Mouse (Mus musculus): Measurements from ENCODE around the gene Chd3. TPM values are rescaled to one million over a fixed set of nuclear protein-coding genes. Genes with fewer than 3 reads are reported as not detected.

The Chd3 gene
- polyA plus RNA-seq, 2 experiments, result 97.8 to 425 TPM

DNA sequence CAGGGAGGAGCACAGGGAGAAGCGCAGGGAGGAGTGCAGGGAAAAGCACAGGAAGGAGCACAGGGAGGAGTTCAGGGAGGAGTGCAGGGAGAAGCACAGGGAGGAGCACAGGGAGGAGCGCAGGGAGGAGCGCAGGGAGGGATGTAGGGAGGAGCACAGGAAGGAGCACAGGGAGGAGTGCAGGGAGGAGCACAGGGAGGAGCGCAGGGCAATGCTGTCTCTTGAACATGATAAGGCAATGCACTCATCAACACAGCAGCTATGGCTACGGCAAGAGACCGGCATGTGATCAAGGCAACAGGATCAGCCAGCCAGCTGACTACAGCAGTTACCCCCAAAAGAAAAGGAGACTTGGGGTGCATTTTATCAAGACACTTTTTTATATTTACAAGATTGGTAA lies 52.8 kb downstream of the Chd3 start:
- H3K9ac ChIP-seq (ENCODE audit: low read depth, low read length, severe bottlenecking), result no peak overlapping the region
- no peaks in the 10 kb centered on the region for H3K9me3 ChIP-seq (ENCODE audit: control insufficient read depth, low read length)
- H3K27ac ChIP-seq (replicated peaks; ENCODE audit: low read depth, low read length), result no peak overlapping the region
- DNase-seq (ENCODE audit: low spot score), result no peak
- ATAC-seq (ENCODE audit: low FRiP score, low read depth), result no peak
- no peak for TF ChIP-seq POLR2A (IDR thresholded peaks at IDR 0.05; ENCODE audit: borderline replicate concordance, extremely low read depth, insufficient read depth, insufficient read length)
- no peaks in the 10 kb centered on the region for H3K27me3 ChIP-seq (ENCODE audit: control insufficient read depth, insufficient read depth, low read length)
- H3K4me3 ChIP-seq (replicated peaks; ENCODE audit: low read length), result no peak overlapping the region
- peaks cover 74% of the 10 kb centered on the region for H3K36me3 ChIP-seq (ENCODE audit: control insufficient read depth, insufficient read depth, low read length)
- WGBS, result 95% methylated on average over 6 of the region's 6 CpGs
- no peak overlapping the region for H3K4me2 ChIP-seq (replicated peaks; ENCODE audit: low read depth, low read length, severe bottlenecking)
- no peaks in the 10 kb centered on the region for H3K4me1 ChIP-seq (ENCODE audit: control insufficient read depth, insufficient read depth, low read length)

DNA sequence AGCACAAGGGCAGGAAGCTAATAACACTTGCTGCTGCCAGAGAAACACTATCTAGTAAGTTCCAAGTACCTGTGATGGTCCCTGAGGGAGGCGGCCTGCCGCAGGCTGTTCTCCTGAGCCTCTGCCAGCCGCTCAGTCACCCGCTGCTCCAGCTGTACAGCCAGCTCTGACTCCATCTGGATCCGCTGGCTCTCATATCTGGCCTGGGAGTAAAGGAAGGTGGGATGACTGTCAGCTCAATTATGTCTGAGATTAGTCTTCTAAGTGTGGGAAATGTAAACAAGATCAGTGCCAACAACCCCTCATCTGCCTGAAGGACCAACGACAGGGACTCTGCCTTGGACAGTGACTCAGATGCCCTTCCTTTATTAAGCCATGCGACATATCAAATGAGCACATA lies 57.9 kb downstream of the Chd3 start:
- Histone ChIP-seq H3K27ac (replicated peaks; ENCODE audit: low read depth, low read length) (no peak overlapping the region), H3K4me1 (ENCODE audit: control insufficient read depth, insufficient read depth, low read length) (no peaks in the 10 kb centered on the region), H3K27me3 (ENCODE audit: control insufficient read depth, insufficient read depth, low read length) (no peaks in the 10 kb centered on the region), H3K36me3 (ENCODE audit: control insufficient read depth, insufficient read depth, low read length) (peaks cover 90% of the 10 kb centered on the region), H3K4me3 (replicated peaks; ENCODE audit: low read length) (no peak overlapping the region), H3K9me3 (ENCODE audit: control insufficient read depth, low read length) (no peaks in the 10 kb centered on the region), H3K9ac (ENCODE audit: low read depth, low read length, severe bottlenecking) (no peak overlapping the region), H3K4me2 (replicated peaks; ENCODE audit: low read depth, low read length, severe bottlenecking) (no peak overlapping the region)
- no peak for ATAC-seq (ENCODE audit: low FRiP score, low read depth)
- no peak for DNase-seq (ENCODE audit: low spot score)
- TF ChIP-seq POLR2A (IDR thresholded peaks at IDR 0.05; ENCODE audit: borderline replicate concordance, extremely low read depth, insufficient read depth, insufficient read length), result no peak
- WGBS, result 85% methylated on average over 7 of the region's 7 CpGs

DNA sequence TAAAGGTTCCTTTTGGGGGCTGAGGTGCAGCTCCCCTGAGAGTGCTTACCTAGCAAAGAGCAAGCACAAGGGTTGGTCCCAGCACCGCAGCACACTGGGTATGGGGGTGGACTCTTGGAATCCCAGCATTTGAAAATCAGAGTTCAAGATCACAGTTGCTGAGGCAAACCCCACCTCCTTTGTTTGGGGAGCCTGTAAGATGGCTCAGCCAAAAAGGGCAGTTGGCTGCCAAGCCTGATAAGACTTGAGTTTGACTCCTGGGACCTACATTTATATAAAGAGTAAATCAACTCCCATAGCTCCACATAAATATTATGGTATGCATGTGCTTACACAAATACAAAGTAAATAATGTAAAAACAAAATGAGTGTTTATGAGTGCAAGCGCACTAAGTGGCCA lies 63.2 kb downstream of the Chd3 start:
- no peak overlapping the region for H3K9ac ChIP-seq (ENCODE audit: low read depth, low read length, severe bottlenecking)
- no peaks in the 10 kb centered on the region for H3K4me1 ChIP-seq (ENCODE audit: control insufficient read depth, insufficient read depth, low read length)
- no peak overlapping the region for H3K27ac ChIP-seq (replicated peaks; ENCODE audit: low read depth, low read length)
- DNase-seq (ENCODE audit: low spot score), result no peak
- no peaks in the 10 kb centered on the region for H3K9me3 ChIP-seq (ENCODE audit: control insufficient read depth, low read length)
- H3K4me3 ChIP-seq (replicated peaks; ENCODE audit: low read length), result no peak overlapping the region
- 93% methylated on average over 2 of the region's 2 CpGs for WGBS
- no peaks in the 10 kb centered on the region for H3K27me3 ChIP-seq (ENCODE audit: control insufficient read depth, insufficient read depth, low read length)
- no peak for ATAC-seq (ENCODE audit: low FRiP score, low read depth)
- no peak for TF ChIP-seq POLR2A (IDR thresholded peaks at IDR 0.05; ENCODE audit: borderline replicate concordance, extremely low read depth, insufficient read depth, insufficient read length)
- no peak overlapping the region for H3K4me2 ChIP-seq (replicated peaks; ENCODE audit: low read depth, low read length, severe bottlenecking)
- peaks cover 79% of the 10 kb centered on the region for H3K36me3 ChIP-seq (ENCODE audit: control insufficient read depth, insufficient read depth, low read length)

DNA sequence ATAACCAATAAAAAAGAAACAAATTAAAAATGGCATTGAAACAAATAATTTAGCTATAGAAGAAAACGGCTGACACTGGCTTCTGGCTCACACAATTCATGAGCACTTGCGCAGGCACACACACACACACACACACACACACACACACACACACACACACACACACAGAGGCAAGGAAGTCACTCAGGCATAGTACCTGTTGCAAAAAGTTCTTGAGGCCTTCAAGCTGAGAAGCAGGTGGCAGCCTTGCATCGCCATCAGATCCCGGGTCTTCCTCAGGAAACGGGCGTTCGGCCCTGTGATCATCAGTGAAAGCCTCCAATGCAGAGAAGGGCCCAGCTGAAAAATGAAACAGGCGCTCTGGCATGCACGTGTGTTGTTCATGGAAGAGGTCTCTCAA lies 63.9 kb downstream of the Chd3 start:
- Histone ChIP-seq H3K9ac (ENCODE audit: low read depth, low read length, severe bottlenecking) (no peak overlapping the region), H3K27me3 (ENCODE audit: control insufficient read depth, insufficient read depth, low read length) (no peaks in the 10 kb centered on the region), H3K4me2 (replicated peaks; ENCODE audit: low read depth, low read length, severe bottlenecking) (no peak overlapping the region), H3K4me1 (ENCODE audit: control insufficient read depth, insufficient read depth, low read length) (no peaks in the 10 kb centered on the region), H3K27ac (replicated peaks; ENCODE audit: low read depth, low read length) (no peak overlapping the region), H3K4me3 (replicated peaks; ENCODE audit: low read length) (no peak overlapping the region), H3K36me3 (ENCODE audit: control insufficient read depth, insufficient read depth, low read length) (peaks cover 78% of the 10 kb centered on the region), H3K9me3 (ENCODE audit: control insufficient read depth, low read length) (no peaks in the 10 kb centered on the region)
- no peak for TF ChIP-seq POLR2A (IDR thresholded peaks at IDR 0.05; ENCODE audit: borderline replicate concordance, extremely low read depth, insufficient read depth, insufficient read length)
- ATAC-seq (ENCODE audit: low FRiP score, low read depth) (no peak), DNase-seq (ENCODE audit: low spot score) (no peak)
- 91% methylated on average over 9 of the region's 9 CpGs for WGBS

DNA sequence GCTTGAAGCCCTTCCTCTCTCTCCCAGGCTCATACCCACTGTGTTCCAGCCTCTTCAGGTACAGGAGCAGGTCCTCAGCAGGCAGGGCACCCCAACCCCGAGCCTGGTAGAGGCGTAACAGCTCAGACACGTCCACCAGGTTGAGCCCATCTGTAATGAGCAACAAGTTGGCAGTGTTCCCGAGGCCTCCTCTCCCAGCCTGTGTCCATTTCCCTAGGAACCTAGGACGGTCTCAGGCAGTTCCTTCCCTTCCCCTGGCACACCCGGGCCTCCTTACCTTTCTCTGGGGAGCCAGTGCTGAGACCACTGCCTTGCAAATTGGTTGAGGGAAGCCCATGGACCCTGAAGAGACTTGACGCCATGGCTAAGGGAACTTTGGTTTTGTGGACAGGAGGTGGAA lies 66.4 kb downstream of the Chd3 start:
- H3K4me3 ChIP-seq (replicated peaks; ENCODE audit: low read length), result no peak overlapping the region
- 84% methylated on average over 7 of the region's 7 CpGs for WGBS
- TF ChIP-seq POLR2A (IDR thresholded peaks at IDR 0.05; ENCODE audit: borderline replicate concordance, extremely low read depth, insufficient read depth, insufficient read length), result no peak

DNA sequence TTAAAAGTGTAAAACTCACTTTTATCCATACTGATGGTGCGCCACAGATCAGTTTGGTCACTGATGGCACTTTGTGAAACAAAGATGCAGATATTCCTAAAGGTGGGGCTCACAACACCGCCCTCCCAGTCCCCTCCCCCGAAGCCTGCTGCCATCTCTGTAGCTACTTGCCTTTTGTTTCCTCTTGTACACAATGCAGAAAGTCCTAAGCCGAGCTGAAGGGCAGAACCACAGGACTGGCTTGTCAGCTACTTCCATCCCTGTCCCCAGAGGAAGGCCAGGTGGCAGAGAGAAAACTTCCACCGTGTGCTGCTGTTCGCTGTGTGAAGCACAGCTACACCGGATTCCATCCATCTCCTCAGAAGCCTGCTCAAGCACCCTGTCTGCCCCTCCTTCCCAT lies 71.0 kb downstream of the Chd3 start:
- 81% methylated on average over 7 of the region's 7 CpGs for WGBS
- peaks cover 52% of the 10 kb centered on the region for H3K36me3 ChIP-seq (ENCODE audit: control insufficient read depth, insufficient read depth, low read length)
- no peak for TF ChIP-seq POLR2A (IDR thresholded peaks at IDR 0.05; ENCODE audit: borderline replicate concordance, extremely low read depth, insufficient read depth, insufficient read length)
- no peak overlapping the region for H3K4me3 ChIP-seq (replicated peaks; ENCODE audit: low read length)
- H3K9me3 ChIP-seq (ENCODE audit: control insufficient read depth, low read length), result no peaks in the 10 kb centered on the region
- no peak for ATAC-seq (ENCODE audit: low FRiP score, low read depth)
- no peaks in the 10 kb centered on the region for H3K4me1 ChIP-seq (ENCODE audit: control insufficient read depth, insufficient read depth, low read length)
- no peak overlapping the region for H3K4me2 ChIP-seq (replicated peaks; ENCODE audit: low read depth, low read length, severe bottlenecking)
- no peak overlapping the region for H3K27ac ChIP-seq (replicated peaks; ENCODE audit: low read depth, low read length)
- DNase-seq (ENCODE audit: low spot score), result no peak
- H3K27me3 ChIP-seq (ENCODE audit: control insufficient read depth, insufficient read depth, low read length), result no peaks in the 10 kb centered on the region
- no peak overlapping the region for H3K9ac ChIP-seq (ENCODE audit: low read depth, low read length, severe bottlenecking)

More for the DNA sequence above, 66.4 kb downstream of the Chd3 start:
- Histone ChIP-seq H3K4me1 (ENCODE audit: control insufficient read depth, insufficient read depth, low read length) (no peaks in the 10 kb centered on the region), H3K9ac (ENCODE audit: low read depth, low read length, severe bottlenecking) (no peak overlapping the region), H3K36me3 (ENCODE audit: control insufficient read depth, insufficient read depth, low read length) (peaks cover 75% of the 10 kb centered on the region), H3K27ac (replicated peaks; ENCODE audit: low read depth, low read length) (no peak overlapping the region), H3K27me3 (ENCODE audit: control insufficient read depth, insufficient read depth, low read length) (no peaks in the 10 kb centered on the region), H3K4me2 (replicated peaks; ENCODE audit: low read depth, low read length, severe bottlenecking) (no peak overlapping the region), H3K9me3 (ENCODE audit: control insufficient read depth, low read length) (no peaks in the 10 kb centered on the region)
- ATAC-seq (ENCODE audit: low FRiP score, low read depth) (no peak), DNase-seq (ENCODE audit: low spot score) (no peak)
